Mouse (Mus musculus): Measurements from ENCODE around the gene Ttc7b. TPM values are rescaled to one million over a fixed set of nuclear protein-coding genes. Genes with fewer than 3 reads are reported as not detected.

The Ttc7b gene
- total RNA-seq, 2 experiments from 2014 or later = 78.9 to 85.6 TPM

DNA sequence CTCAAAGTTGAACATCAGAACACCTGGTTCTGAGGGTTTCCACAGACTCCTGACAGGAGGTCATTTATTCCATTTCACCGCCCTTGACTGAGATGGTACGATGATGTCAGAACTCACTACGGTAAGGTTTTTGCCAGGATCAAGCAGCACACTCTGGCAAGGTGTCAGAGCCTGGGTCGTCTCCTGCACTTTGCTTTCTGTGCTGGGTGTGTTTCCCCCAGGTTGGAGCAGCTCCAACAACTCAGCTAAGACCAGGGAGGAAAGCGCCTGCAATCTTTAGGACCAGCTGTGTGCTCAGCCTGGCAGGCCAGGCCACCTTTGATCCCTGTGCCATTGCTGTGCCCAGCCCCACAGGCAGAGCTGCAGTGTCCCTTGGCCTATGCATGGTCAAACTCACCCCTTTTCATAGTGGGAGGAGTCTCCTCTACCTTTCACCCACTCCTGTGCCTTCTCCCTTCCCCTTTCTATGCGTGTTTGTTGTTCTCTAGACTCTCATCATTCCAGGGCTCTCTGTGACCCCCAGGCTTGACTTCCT, 98.3 kb downstream of the Ttc7b start:
- DNase-seq = peak; percentile 54
- intact Hi-C loops (cut with DNase I) = loop anchor here (10.0 kb wide), 1 partner anchor 152 kb away; no protein-coding TSS in a partner anchor

DNA sequence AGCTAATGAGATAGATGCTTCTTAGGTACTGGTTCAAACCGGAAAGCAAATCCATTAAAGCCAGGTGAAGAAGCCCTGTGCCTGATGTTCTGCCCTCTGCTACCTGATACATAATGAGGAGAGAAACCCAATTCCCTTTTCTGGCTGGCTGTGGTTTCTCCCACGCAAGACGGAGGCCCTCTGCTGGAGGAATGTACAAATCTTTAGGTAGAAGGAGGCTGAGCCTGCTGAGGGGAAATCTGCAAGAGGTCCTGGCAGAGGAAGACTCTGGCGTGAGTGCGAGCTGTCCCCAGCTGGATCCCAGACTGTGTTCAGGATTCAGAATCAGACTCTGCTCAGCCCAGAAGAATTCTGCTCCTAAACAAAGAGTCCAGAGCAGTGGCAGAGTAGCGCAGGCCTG, 99.1 kb downstream of the Ttc7b start:
- intact Hi-C loops (cut with DNase I) = loop anchor here (10.0 kb wide), 1 partner anchor 153 kb away; no protein-coding TSS in a partner anchor
- peak; percentile 60 for DNase-seq

DNA sequence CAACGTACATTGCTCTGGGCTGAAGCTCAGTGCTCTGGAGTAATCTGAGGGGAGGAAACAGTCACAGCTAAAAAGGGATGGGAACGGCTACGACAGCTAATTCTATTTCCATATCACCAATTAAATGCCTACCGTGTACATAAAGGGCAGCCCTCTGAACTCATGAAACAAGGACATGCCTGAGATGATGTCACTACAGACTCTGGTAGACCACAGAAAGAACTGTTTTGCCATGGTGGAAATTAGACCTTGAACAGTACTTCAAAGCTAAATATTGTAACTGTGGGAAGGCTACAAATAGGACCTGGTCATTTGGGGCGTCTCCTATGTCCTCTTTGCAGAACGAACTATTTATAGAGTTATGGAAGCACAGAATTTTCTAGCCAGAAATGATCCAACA, 99.7 kb downstream of the Ttc7b start:
- no peak for DNase-seq
- intact Hi-C loops (cut with DNase I) = loop anchor here (10.0 kb wide), 1 partner anchor 154 kb away; no protein-coding TSS in a partner anchor

DNA sequence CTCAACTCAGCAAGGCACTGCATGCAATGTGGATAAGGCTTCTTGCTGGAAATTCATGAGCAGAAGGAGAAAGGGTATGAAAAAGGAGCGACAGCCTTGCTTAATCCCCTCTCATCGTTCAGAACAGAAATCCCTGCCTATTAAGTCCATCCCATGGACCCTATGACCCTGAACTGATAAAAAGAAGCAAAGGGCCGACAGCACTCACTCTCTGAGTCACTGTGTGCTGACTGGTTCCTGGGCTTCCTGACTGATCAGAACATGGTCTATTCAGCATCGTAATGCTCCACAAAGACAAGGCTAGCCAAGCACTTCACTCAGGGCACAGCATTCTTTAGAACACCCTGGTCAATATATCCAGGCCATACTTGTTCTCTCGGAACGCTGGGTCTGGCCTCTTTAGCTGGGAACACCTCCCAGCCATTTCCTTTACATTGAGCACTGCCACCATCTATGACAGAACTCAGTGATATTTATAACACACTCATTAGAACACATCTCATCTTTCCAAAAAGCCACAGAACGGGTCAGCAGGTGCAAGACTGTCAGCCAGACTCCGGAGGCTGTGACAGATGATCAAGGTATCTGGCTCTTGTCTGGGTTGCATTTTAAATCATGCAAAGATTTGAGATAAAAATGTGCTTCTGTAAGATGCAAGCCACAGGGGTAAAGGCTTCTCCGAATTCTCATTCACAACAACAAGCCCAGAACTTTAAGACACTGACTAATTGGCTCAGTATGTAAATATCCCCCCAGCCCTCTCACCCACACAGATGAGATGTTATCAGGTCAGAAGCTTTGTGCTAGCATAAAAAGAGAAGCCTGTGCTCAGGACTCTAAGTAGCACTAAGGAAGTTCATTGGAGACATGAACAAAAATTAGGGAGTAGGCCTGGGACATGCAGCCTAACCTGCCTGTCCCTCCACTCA, 100.4 kb downstream of the Ttc7b start:
- intact Hi-C loops (cut with DNase I) = loop anchor here (10.0 kb wide), 1 partner anchor 155 kb away; no protein-coding TSS in a partner anchor
- DNase-seq = no peak

DNA sequence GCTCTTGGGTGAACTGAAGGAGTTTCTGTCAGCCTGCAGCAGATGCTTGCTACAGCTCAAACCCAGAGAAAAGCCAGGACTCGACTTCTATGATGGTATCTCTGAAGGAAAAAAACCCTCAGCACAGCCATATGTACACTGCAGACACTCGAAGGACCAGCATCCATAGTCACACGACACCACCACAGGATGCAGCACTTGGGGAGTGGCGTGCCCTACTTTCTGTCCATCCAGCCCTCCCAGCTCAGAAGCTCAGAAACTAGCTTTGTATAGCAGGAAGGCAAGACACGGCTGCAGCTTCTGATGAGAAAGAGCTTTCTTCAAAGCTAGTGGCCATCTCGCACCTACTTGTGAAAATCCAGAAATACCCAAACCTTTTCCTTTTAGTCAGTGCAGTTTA, 104.8 kb downstream of the Ttc7b start:
- intact Hi-C loops (cut with DNase I) = no loop called here
- no peak for DNase-seq

GRCm38 (mm10) chr12:100414717-100415398, 105.8 kb downstream of the Ttc7b start:
- no peak for DNase-seq
- intact Hi-C loops (cut with DNase I) = no loop called here

- DNase-seq = no peak
- intact Hi-C loops (cut with DNase I) = no loop called here
These were observed 111.9 kb downstream of the Ttc7b start for GRCm38 (mm10) chr12:100408714-100409113.

DNA sequence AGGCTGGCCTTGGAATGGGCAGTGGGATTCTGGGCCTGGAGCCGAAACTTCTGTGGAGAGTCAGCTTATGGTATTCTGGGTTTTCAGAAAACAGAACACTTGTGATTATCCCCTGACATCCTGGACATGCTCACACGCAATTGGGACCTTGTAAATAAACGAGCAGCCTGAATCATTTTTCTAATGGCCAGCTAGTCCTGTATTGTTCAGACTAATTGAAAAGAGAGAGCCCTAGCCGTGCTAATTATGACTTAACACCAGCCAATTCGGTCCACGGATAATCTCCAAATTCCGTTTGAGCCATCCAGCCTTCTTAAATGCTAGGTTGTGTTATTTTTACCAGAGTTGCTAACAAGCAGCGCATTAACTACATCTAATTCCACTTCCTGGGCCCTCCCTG, 112.5 kb downstream of the Ttc7b start:
- intact Hi-C loops (cut with DNase I) = no loop called here
- DNase-seq = no peak

DNA sequence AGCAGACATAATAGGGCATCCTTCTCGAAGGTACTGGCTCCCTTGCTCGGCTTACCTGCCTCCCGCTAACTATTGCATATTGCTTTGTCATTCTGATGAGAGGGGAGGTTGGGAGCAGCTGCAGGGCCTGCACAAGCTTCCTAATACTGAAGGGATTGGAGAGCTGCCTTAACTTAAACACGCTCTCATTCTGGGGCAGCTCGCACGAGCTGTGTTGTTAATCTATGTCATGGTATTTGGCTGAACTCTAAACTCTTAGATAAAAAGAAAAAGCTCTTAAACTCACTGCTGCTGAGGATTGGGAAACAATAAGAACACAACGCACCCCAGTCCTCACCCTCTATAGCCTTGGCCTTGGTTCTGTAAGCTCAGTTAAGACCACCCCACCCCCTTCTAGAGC, 113.3 kb downstream of the Ttc7b start:
- no peak for DNase-seq
- intact Hi-C loops (cut with DNase I) = no loop called here

- DNase-seq = no peak
- intact Hi-C loops (cut with DNase I) = no loop called here
These were observed 114.5 kb downstream of the Ttc7b start for GRCm38 (mm10) chr12:100406094-100406493.

DNA sequence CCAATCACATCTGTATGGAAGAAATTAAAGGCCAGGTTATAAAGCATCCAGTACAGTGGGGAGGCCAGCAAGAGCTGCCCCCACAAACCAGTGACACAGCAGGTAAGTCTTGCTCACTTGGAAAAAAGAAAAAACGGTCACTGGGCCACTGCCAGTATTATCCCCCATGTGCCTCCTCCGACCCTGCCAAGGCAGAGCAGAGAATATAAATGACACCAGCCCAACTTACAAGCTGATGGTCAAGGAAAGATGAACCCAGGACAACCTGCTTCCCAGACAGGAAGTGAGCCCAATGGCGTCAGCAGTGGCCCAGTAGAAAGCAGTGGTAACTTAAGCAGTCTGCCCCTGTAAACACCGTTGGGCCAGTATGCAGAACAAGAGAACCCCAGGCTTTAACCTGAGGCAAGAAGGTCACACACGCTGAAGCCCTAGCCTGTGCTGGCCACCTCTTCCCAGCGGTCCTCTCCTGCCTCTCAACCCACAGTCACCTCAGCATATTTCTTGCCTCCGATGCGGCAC, 115.1 kb downstream of the Ttc7b start:
- no peak for DNase-seq
- intact Hi-C loops (cut with DNase I) = no loop called here

GRCm38 (mm10) chr12:100404430-100404829, 116.2 kb downstream of the Ttc7b start:
- no peak for DNase-seq
- intact Hi-C loops (cut with DNase I) = no loop called here

DNA sequence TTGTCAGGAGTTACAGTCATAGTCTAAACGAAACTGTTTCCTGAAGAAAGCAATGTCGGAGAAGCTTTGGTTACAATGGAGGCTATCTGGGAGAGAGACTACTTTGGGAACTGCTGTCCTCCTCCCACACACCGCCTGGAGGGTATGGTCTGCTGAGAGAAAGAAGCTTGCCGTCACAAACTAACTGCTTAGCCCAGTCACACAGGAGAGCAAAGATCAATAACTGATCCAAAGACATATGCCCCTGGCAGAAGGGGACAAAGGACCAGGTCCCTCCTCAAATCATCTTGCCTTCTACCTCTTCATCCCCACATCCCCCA, 117.7 kb downstream of the Ttc7b start:
- intact Hi-C loops (cut with DNase I) = no loop called here

DNA sequence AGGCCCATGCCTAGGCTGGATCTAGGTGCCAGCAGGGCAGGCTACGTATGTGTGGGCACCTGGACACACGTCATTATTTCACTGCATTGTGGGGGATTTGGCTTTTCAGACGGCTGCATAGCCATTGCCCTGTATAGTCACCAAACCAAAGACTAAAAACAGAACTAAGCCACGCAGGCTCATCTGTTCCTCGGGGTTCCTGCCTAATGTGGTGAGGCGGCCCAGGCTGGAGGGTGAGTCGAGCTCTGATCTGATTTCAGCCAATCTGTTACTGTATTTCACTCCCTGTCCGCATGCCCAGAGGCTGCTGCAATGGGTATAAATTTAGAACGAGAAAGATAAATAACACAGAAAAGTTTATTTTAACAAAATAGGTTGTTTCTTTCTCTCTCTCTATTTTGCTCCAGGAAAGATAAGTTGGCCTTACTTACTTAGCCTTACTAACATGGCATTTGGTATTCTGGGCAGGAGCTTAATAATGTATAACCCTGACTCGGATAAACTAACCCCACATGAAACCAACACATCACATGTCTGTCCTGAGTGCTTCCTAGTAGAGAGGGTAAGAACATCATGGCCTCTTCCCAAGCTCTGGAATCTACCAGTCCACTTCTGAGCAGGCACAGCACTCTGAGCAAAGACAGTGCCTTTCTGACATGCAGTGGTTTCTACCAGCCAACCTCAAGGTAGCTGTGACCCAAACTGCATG, 118.2 kb downstream of the Ttc7b start:
- no peak for DNase-seq
- intact Hi-C loops (cut with DNase I) = no loop called here

More for the DNA sequence above, 117.7 kb downstream of the Ttc7b start:
- DNase-seq = no peak

DNA sequence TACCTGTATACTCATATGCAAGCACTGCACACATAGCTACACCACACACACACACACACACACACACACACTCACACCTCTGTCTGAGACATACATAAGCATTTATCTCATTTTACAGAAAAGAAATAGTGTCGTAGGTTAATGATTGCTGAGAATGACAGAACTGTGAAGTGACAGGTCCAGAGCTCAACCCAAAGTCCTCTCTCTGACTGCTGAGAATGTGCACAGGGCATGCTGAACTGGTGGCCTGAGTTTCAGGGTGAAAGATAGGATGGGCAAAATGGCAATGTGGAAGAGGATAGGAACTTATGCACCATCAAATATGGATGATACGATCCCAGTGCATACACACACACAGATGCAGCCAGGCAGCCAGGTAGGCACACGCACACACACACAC, 120.5 kb downstream of the Ttc7b start:
- no peak for DNase-seq
- intact Hi-C loops (cut with DNase I) = no loop called here

- intact Hi-C loops (cut with DNase I) = no loop called here
- no peak for DNase-seq
These were observed 121.4 kb downstream of the Ttc7b start for GRCm38 (mm10) chr12:100399126-100399727.

DNA sequence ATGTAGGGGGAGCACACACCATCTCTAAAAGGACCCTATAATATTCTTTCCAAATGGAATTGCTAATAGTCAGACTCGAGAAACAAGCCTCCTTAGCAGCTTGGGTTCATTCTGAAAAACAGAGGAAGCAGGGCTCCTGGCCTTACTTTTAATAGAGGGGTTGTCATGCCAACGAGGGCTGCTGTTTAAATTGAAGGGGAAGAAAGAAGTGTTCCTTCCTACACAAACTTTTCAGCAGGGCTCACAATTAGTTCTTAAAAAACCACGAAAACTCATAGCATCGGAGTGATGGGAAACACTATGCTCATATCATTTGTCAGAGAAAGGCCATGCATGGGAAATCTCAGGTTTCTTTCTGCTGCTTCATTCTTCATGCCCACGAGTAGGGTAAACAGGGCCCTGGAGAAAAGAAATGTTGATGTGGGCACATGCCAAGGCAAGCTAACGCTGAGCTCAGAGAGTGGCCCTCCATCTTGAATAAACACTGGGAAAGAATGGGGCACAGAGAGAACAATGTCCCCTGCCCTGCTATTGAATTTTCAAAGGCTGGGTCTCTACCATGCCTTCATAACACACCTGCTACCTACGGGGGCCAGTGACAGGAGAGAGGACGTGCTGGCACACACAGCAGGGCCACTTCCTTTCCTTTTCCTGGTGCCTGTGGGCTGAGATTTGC, 122.2 kb downstream of the Ttc7b start:
- intact Hi-C loops (cut with DNase I) = no loop called here
- no peak for DNase-seq

- intact Hi-C loops (cut with DNase I) = no loop called here
- DNase-seq = no peak
These were observed 123.0 kb downstream of the Ttc7b start for GRCm38 (mm10) chr12:100397432-100398146.

DNA sequence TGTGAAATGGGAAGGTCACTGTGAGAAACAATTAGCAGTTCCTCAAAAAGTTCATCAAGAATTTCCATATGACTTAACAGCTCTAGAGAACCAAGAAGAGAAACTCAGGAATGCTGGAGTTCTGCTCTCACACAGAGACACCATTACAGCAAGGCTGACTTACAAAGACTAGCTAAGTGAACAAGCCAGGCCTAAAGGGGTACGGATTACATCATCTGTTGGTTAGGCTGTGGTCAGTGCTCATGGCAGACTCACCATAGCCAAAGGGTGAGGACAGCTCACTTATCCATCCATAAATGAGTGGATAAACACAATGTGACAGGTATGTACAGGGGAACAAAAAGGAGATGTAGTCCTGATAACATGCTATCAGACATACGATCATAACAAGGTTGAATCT, 123.8 kb downstream of the Ttc7b start:
- DNase-seq = no peak
- intact Hi-C loops (cut with DNase I) = no loop called here
